Mouse (Mus musculus) neural tube, embryonic 15.5 days (tissue): ENCODE results near the gene P2rx4. TPM values are rescaled to one million over a fixed set of nuclear protein-coding genes. Genes with fewer than 3 reads are reported as not detected.
A peak's percentile ranks its signal among the peaks of the same experiment; 100 is the strongest.

Experiments
- ATAC-seq: fragments of 200-750 bp; cut with Nextera tagmentation; 2 replicates; pipeline ENCODE4 v1.8.0; 2017; ENCODE audit warnings: mild to moderate bottlenecking, moderate TSS enrichment, moderate library complexity; ENCODE audit not compliant: low FRiP score
- H3K27ac ChIP-seq: fragments of 300-500 bp; sonication (generic); replicated peaks from 2 replicates; pipeline ENCODE4 v1.5.1; 2015; ENCODE audit warnings: mild to moderate bottlenecking, inconsistent platforms
- H3K27me3 ChIP-seq: fragments of 300-500 bp; sonication (generic); replicated peaks from 2 replicates; pipeline ENCODE4 v1.6.1; 2015; ENCODE audit warnings: inconsistent platforms
- H3K36me3 ChIP-seq: fragments of 300-500 bp; sonication (generic); 2 replicates; pipeline ENCODE4 v1.6.1; 2015; ENCODE audit warnings: inconsistent platforms
- H3K4me1 ChIP-seq: fragments of 300-500 bp; sonication (generic); 2 replicates; pipeline ENCODE4 v1.6.1; 2015; ENCODE audit warnings: inconsistent platforms
- H3K4me2 ChIP-seq: fragments of 300-500 bp; sonication (generic); 2 replicates; pipeline ENCODE4 v1.6.1; 2015; ENCODE audit warnings: inconsistent platforms, mild to moderate bottlenecking, moderate library complexity
- H3K4me3 ChIP-seq: fragments of 300-500 bp; sonication (generic); replicated peaks from 2 replicates; pipeline ENCODE4 v1.5.1; 2015; ENCODE audit warnings: mild to moderate bottlenecking, inconsistent platforms
- H3K9ac ChIP-seq: fragments of 300-500 bp; sonication (generic); replicated peaks from 2 replicates; pipeline ENCODE4 v1.6.1; 2015; ENCODE audit warnings: mild to moderate bottlenecking, inconsistent platforms
- H3K9me3 ChIP-seq: fragments of 300-500 bp; sonication (generic); replicated peaks from 2 replicates; pipeline ENCODE4 v1.6.1; 2016; ENCODE audit warnings: inconsistent platforms
- WGBS: fragments of 180-500 bp; shearing (Covaris S2); methylation state at CpG from one replicate; pipeline ENCODE4 v1.1.7; 2015; ENCODE audit warnings: mixed read lengths; 5-methylcytosine and 5-hydroxymethylcytosine counted together
- polyA plus RNA-seq: library from polyadenylated mRNA; unstranded; fragments of >200 nt; fragmentation: Nextera tagmentation; extraction: Ambion mirVana; gene quantifications from 2 replicates; pipeline ENCODE4 v1.2.1, GENCODE M21; 2015

The P2rx4 gene
- polyA plus RNA-seq, 1 experiment from 2014 or later, result 14.7 TPM

DNA sequence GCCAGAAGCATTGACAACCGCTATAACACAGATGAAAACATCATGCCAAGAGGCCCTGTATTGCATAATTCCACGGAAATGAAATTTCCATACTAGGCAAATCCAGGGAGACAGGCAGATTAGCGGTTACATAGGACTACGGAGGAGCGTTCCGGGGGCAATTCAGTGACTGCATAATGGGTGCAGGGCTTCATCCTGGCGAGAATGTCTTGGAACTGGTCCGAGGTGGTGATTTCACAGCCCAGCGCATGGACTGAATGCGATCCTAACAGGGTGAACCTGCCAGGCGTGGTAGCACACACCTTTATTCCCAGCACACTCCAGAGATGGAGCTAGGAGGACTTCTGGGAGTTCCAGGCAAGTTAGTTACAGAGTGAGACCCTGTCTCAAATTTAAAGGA lies 59.9 kb downstream of the P2rx4 start:
- 89% methylated on average over 11 of the region's 11 CpGs for WGBS
- Histone ChIP-seq H3K36me3 (peaks cover 12% of the 10 kb centered on the region), H3K4me2 (no peak overlapping the region), H3K4me3 (no peak overlapping the region), H3K27me3 (no peaks in the 10 kb centered on the region), H3K27ac (no peak overlapping the region), H3K9me3 (no peaks in the 10 kb centered on the region), H3K9ac (no peak overlapping the region), H3K4me1 (peaks cover 9% of the 10 kb centered on the region)
- ATAC-seq, result no peak

GRCm38 (mm10) chr5:122769101-122769568 lies 61.8 kb downstream of the P2rx4 start:
- H3K4me1 ChIP-seq, result peaks cover 9% of the 10 kb centered on the region
- WGBS, result 90% methylated on average over 15 of the region's 15 CpGs
- H3K36me3 ChIP-seq, result no peaks in the 10 kb centered on the region; the same call in none of the 2 replicates
- ATAC-seq, result no peak
- no peaks in the 10 kb centered on the region for H3K27me3 ChIP-seq
- no peak overlapping the region for H3K9ac ChIP-seq
- no peak overlapping the region for H3K4me2 ChIP-seq
- no peaks in the 10 kb centered on the region for H3K9me3 ChIP-seq
- no peak overlapping the region for H3K4me3 ChIP-seq
- no peak overlapping the region for H3K27ac ChIP-seq

DNA sequence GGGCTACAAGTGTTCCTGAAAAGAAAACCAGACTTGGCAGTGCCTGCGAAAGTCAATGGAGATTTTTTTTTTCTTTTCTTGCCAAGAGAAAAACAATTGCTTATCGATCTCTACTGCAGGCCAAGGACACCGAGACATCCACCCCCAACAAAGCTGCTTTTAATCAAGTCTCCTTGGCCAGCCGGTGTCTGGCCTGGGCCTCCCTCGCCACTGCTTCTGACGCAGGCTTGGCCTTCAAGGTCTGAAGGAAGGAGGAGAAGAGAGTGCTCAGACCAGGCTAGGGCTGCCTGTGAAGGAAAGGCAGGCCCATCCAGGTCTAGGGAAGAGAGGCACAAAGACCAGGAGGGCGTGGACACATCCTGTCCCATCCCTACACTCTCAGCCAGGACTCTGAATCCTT lies 63.0 kb downstream of the P2rx4 start:
- H3K27ac ChIP-seq, result peak overlapping the region; percentile 58
- no peak for ATAC-seq
- no peaks in the 10 kb centered on the region for H3K27me3 ChIP-seq
- H3K36me3 ChIP-seq, result no peaks in the 10 kb centered on the region; the same call in none of the 2 replicates
- no peak overlapping the region for H3K4me3 ChIP-seq
- H3K4me1 ChIP-seq, result peaks cover 9% of the 10 kb centered on the region
- H3K9me3 ChIP-seq, result no peaks in the 10 kb centered on the region
- 67% methylated on average over 7 of the region's 7 CpGs for WGBS
- no peak overlapping the region for H3K4me2 ChIP-seq
- H3K9ac ChIP-seq, result no peak overlapping the region

DNA sequence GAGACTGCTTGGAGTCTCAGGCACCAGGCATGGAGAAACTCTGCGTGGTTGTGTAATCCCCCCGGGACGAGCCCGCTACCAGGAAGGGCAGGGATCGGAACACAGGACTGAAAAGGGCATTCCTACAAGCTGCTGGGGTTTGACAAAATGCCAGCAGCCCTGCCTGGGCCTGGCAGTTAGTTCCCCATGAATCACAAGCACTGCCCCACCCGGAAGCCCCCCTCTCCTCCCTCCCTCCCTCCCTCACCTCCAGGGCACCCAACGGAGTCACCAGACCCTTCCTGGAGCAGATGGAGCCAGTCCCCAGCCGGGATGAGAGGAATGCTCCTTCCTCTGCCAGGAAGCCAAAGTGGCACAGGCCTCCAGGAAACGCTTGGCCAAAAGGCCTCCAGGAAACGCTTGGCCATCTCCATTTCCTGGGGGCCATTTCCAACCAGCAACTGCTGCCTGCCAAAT lies 63.5 kb downstream of the P2rx4 start:
- peak overlapping the region; percentile 16; the same call in 1 of the 2 replicates for H3K4me2 ChIP-seq
- peak overlapping the region; percentile 58; the same call in 1 of the 2 replicates for H3K27ac ChIP-seq
- H3K27me3 ChIP-seq, result no peaks in the 10 kb centered on the region
- WGBS, result 57% methylated on average over 10 of the region's 10 CpGs
- no peaks in the 10 kb centered on the region for H3K9me3 ChIP-seq
- ATAC-seq, result peak; percentile 31; the same call in 1 of the 2 replicates
- H3K36me3 ChIP-seq, result no peaks in the 10 kb centered on the region; the same call in none of the 2 replicates
- no peak overlapping the region for H3K4me3 ChIP-seq
- H3K9ac ChIP-seq, result 0 out of 2 replicates have a peak overlapping the region, but pooled peaks have one; percentile 7
- H3K4me1 ChIP-seq, result peaks cover 9% of the 10 kb centered on the region

- H3K27ac ChIP-seq, result no peak overlapping the region
- 87% methylated on average over 9 of the region's 9 CpGs for WGBS
- no peaks in the 10 kb centered on the region for H3K9me3 ChIP-seq
- no peak for ATAC-seq
- H3K36me3 ChIP-seq, result no peaks in the 10 kb centered on the region; the same call in none of the 2 replicates
- no peak overlapping the region for H3K9ac ChIP-seq
- no peak overlapping the region for H3K4me2 ChIP-seq
- no peaks in the 10 kb centered on the region for H3K27me3 ChIP-seq
- H3K4me3 ChIP-seq, result no peak overlapping the region
- H3K4me1 ChIP-seq, result peaks cover 9% of the 10 kb centered on the region
Measured at GRCm38 (mm10) chr5:122771428-122771827, 64.1 kb downstream of the P2rx4 start.

DNA sequence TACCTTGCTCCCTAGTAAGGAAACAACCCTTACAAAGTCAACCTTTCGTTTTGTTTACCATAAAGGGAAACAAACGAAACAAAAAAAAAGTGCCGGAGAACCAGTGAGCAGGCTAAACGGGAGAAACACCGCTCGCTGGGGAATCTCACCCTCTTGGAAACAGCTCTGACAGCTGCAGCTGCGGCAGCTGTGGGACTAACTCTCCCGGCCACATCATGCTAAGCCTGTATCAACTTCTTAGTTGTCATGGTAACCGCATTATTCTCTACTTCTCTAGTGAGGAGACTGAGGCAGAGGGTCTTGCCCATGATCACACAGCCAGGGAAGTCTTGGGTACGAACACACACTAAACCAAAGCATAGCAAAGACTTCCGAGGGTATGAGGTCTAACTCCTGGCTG lies 66.4 kb downstream of the P2rx4 start:
- WGBS, result 84% methylated on average over 11 of the region's 11 CpGs

GRCm38 (mm10) chr5:122774743-122775611 lies 67.6 kb downstream of the P2rx4 start:
- H3K27me3 ChIP-seq, result no peaks in the 10 kb centered on the region
- H3K9ac ChIP-seq, result no peak overlapping the region
- no peaks in the 10 kb centered on the region; the same call in 1 of the 2 replicates for H3K36me3 ChIP-seq
- H3K4me3 ChIP-seq, result no peak overlapping the region
- H3K4me1 ChIP-seq, result peaks cover 29% of the 10 kb centered on the region
- WGBS, result 82% methylated on average over 28 of the region's 28 CpGs
- H3K9me3 ChIP-seq, result no peaks in the 10 kb centered on the region
- no peak overlapping the region for H3K27ac ChIP-seq
- ATAC-seq, result no peak
- no peak overlapping the region for H3K4me2 ChIP-seq

More for the DNA sequence above, 66.4 kb downstream of the P2rx4 start:
- no peak for ATAC-seq
- Histone ChIP-seq H3K27ac (no peak overlapping the region), H3K27me3 (no peaks in the 10 kb centered on the region), H3K9me3 (no peaks in the 10 kb centered on the region), H3K36me3 (no peaks in the 10 kb centered on the region; the same call in none of the 2 replicates), H3K9ac (no peak overlapping the region), H3K4me2 (no peak overlapping the region), H3K4me3 (no peak overlapping the region), H3K4me1 (peaks cover 23% of the 10 kb centered on the region)

GRCm38 (mm10) chr5:122775646-122776286 lies 68.4 kb downstream of the P2rx4 start:
- peaks cover 26% of the 10 kb centered on the region for H3K4me1 ChIP-seq
- H3K9ac ChIP-seq, result no peak overlapping the region
- WGBS, result 83% methylated on average over 14 of the region's 14 CpGs
- no peak overlapping the region for H3K4me2 ChIP-seq
- H3K27me3 ChIP-seq, result no peaks in the 10 kb centered on the region
- no peaks in the 10 kb centered on the region for H3K9me3 ChIP-seq
- H3K4me3 ChIP-seq, result no peak overlapping the region
- no peak overlapping the region for H3K27ac ChIP-seq
- ATAC-seq, result no peak
- H3K36me3 ChIP-seq, result no peaks in the 10 kb centered on the region; the same call in 1 of the 2 replicates

DNA sequence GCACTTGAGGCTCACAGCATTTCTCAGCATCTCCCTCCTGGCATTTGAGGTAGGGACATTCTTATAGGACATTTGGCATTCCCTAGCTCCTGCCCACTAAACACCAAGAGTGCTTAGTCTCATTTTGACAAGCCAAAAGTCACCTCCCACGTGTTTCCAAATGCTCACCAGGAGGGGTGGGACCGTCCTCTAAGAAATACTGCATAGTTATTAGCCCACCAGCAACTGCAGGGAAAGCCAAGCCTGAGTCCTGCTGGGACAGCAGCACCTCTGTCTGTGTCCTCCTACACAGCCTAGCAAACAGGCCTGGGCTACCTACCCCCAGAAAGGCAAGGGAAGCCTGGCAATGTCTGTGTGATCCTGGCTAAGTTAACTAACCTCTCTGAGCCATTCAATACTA lies 70.0 kb downstream of the P2rx4 start:
- Histone ChIP-seq H3K27me3 (no peaks in the 10 kb centered on the region), H3K27ac (no peak overlapping the region), H3K4me3 (no peak overlapping the region), H3K9me3 (no peaks in the 10 kb centered on the region), H3K4me1 (peaks cover 23% of the 10 kb centered on the region), H3K9ac (no peak overlapping the region), H3K4me2 (0 out of 2 replicates have a peak overlapping the region, but pooled peaks have one; percentile 86), H3K36me3 (no peaks in the 10 kb centered on the region; the same call in 1 of the 2 replicates)
- ATAC-seq, result no peak
- 48% methylated on average over 2 of the region's 2 CpGs for whole genome bisulfite sequencing

GRCm38 (mm10) chr5:122778231-122779226 lies 71.2 kb downstream of the P2rx4 start:
- Histone ChIP-seq H3K9ac (peak overlapping the region; percentile 54), H3K9me3 (no peaks in the 10 kb centered on the region), H3K4me1 (peaks cover 23% of the 10 kb centered on the region), H3K27me3 (no peaks in the 10 kb centered on the region), H3K4me3 (peak overlapping the region; percentile 56), H3K27ac (peak overlapping the region; percentile 78), H3K4me2 (peak overlapping the region; percentile 86), H3K36me3 (no peaks in the 10 kb centered on the region)
- ATAC-seq, result peak; percentile 62
- WGBS, result under 1% methylated on average over 48 of the region's 55 CpGs
